Mouse (Mus musculus) liver, adult (tissue): ENCODE data around the gene Dzank1.

Experiments
- GATA4 ChIP-seq: IDR thresholded peaks from 2 replicates; pipeline ENCODE4 v1.6.1; 2014; ENCODE audit warnings: mild to moderate bottlenecking, low read length; ENCODE audit not compliant: insufficient replicate concordance

Dzank1 gene

GRCm38 (mm10) chr2:144446360-144446999, 80.7 kb downstream of the Dzank1 start:
- no peak for TF ChIP-seq GATA4

- no peak for TF ChIP-seq GATA4
Measured at GRCm38 (mm10) chr2:144441386-144441915, 85.8 kb downstream of the Dzank1 start.

GRCm38 (mm10) chr2:144439191-144439700, 88.0 kb downstream of the Dzank1 start:
- no peak for TF ChIP-seq GATA4

- TF ChIP-seq GATA4: no peak
Measured at GRCm38 (mm10) chr2:144438424-144438823, 88.8 kb downstream of the Dzank1 start.

DNA sequence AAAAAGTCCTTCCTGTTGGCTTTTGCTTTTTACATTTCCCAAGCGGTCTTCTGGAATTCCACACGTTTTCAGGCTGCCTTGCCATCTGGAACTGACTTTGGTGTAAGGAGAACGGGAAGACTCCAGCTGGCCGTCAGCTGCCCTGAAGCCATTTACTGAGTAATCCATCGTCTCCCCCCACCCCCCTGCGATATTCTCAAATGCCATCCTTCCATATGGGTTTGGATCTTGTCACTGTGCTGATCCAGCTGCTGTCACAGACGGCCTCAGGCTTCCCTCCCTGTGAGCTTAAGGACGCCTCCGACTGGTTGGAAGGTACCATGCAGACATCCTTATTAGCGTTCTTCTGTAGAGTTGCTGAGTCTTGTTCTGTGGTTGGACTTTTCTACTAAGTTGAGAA, 91.5 kb downstream of the Dzank1 start:
- no peak for TF ChIP-seq GATA4

DNA sequence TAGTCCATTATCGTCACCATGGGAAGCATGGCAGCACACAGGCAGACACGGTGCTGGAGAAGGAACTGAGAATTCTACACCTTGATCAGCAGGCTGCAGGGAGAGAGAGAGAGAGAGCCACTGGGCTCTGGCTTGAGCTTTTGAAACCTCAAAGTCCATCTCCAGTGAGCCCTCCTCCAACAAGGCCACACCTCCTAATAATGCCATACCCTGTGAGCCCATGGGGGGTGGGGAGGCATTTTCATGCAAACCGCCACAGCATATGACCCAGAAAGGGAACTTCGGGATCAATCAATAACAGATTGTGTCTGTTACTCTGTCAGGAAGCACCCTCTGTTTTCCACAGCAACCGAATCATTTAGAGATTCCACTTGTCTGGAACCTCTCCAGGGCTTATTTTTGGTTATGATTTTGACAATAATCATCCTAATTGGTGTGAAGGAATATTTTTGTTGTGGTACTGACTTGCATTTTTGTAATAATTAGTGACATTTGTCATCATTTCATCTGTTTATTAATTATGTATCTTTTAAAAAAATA, 95.9 kb downstream of the Dzank1 start:
- TF ChIP-seq GATA4: no peak

DNA sequence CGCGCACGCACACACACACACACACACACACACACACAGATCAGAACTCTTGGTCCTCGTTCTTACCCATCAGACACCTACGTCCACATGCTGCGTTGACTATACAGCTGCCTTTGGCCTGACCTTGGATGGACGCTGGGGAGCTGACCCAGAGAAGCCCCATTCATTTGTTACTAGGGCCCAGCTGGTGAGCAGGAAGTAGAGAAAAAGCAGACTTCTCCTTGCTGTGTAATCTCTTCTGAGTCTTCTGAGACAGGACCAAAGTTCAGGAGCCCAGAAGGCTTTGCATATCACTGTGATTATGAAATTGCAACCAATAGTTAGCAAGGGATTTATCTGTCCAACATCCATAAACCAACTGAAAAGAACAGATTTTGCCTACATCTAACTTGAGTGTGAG, 98.0 kb downstream of the Dzank1 start:
- TF ChIP-seq GATA4: no peak

- no peak for TF ChIP-seq GATA4
Measured at GRCm38 (mm10) chr2:144428659-144429058, 98.6 kb downstream of the Dzank1 start.

GRCm38 (mm10) chr2:144427852-144428251, 99.4 kb downstream of the Dzank1 start:
- TF ChIP-seq GATA4: no peak

- no peak for TF ChIP-seq GATA4
Measured at GRCm38 (mm10) chr2:144425761-144426160, 101.5 kb downstream of the Dzank1 start.

DNA sequence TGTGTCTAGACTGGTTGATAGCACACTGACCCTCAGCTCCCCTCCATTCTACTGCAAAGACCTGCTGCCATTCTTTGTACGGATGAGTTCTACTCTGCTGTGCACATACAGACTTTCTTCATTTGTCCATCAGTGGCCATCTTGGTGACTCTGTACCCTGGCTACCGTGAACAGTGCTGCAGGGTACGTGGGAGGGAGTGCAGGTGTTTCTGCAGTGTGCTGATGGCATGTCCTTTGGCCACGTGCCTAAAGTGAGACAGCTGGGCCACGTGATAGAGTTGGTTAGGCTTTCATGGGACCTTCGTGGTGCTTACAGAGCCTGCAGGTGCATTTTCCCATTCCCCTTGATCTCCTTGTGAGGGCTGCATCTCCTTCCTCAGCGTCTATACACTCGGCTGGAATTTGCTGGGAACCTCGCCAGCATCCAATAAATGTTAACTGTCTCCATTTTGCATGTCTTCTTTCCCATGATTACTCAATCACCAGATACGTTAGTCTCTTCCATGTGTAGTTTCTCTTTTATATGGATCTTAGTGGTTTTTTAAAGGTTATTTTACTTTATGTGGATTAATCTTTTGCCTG, 105.0 kb downstream of the Dzank1 start:
- no peak for TF ChIP-seq GATA4
